Mouse (Mus musculus) ovary, postnatal 36 days (tissue): ENCODE results near the gene Satb1.

Experiments
- DNase-seq: peaks from one replicate; pipeline ENCODE4 v3.0.0; 2022; ENCODE audit warnings: low spot score, mixed read lengths

The Satb1 gene

GRCm38 (mm10) chr17:51814301-51814700, 18.8 kb downstream of the Satb1 start:
- DNase-seq, result no peak

GRCm38 (mm10) chr17:51813784-51814120, 19.3 kb downstream of the Satb1 start:
- no peak for DNase-seq

GRCm38 (mm10) chr17:51812942-51813783, 19.9 kb downstream of the Satb1 start:
- DNase-seq, result peak; percentile 65

- peak; percentile 34 for DNase-seq
Measured at GRCm38 (mm10) chr17:51812261-51812941, 20.7 kb downstream of the Satb1 start.

- DNase-seq, result no peak
Measured at GRCm38 (mm10) chr17:51811911-51812260, 21.2 kb downstream of the Satb1 start.

- peak; percentile 46 for DNase-seq
Measured at GRCm38 (mm10) chr17:51811086-51811868, 21.8 kb downstream of the Satb1 start.

GRCm38 (mm10) chr17:51807429-51807828, 25.7 kb downstream of the Satb1 start:
- no peak for DNase-seq

GRCm38 (mm10) chr17:51806124-51806960, 26.7 kb downstream of the Satb1 start:
- no peak for DNase-seq

- DNase-seq, result no peak
Measured at GRCm38 (mm10) chr17:51800208-51800607, 32.9 kb downstream of the Satb1 start.

- DNase-seq, result no peak
Measured at GRCm38 (mm10) chr17:51796459-51796858, 36.6 kb downstream of the Satb1 start.

- DNase-seq, result no peak
Measured at GRCm38 (mm10) chr17:51791226-51791625, 41.9 kb downstream of the Satb1 start.

- no peak for DNase-seq
Measured at GRCm38 (mm10) chr17:51790387-51791060, 42.6 kb downstream of the Satb1 start.

- DNase-seq, result no peak
Measured at GRCm38 (mm10) chr17:51789777-51790176, 43.3 kb downstream of the Satb1 start.

- no peak for DNase-seq
Measured at GRCm38 (mm10) chr17:51789098-51789497, 44.0 kb downstream of the Satb1 start.

- no peak for DNase-seq
Measured at GRCm38 (mm10) chr17:51787955-51788354, 45.1 kb downstream of the Satb1 start.

- DNase-seq, result no peak
Measured at GRCm38 (mm10) chr17:51786050-51786449, 47.0 kb downstream of the Satb1 start.

GRCm38 (mm10) chr17:51784935-51785334, 48.2 kb downstream of the Satb1 start:
- no peak for DNase-seq

GRCm38 (mm10) chr17:51783591-51784279, 49.4 kb downstream of the Satb1 start:
- DNase-seq, result no peak

GRCm38 (mm10) chr17:51780036-51780435, 53.1 kb downstream of the Satb1 start:
- DNase-seq, result no peak

- no peak for DNase-seq
Measured at GRCm38 (mm10) chr17:51778961-51779360, 54.1 kb downstream of the Satb1 start.

GRCm38 (mm10) chr17:51777813-51778212, 55.3 kb downstream of the Satb1 start:
- no peak for DNase-seq
